Mouse (Mus musculus): Measurements from ENCODE around the gene Ptprg.

DNA sequence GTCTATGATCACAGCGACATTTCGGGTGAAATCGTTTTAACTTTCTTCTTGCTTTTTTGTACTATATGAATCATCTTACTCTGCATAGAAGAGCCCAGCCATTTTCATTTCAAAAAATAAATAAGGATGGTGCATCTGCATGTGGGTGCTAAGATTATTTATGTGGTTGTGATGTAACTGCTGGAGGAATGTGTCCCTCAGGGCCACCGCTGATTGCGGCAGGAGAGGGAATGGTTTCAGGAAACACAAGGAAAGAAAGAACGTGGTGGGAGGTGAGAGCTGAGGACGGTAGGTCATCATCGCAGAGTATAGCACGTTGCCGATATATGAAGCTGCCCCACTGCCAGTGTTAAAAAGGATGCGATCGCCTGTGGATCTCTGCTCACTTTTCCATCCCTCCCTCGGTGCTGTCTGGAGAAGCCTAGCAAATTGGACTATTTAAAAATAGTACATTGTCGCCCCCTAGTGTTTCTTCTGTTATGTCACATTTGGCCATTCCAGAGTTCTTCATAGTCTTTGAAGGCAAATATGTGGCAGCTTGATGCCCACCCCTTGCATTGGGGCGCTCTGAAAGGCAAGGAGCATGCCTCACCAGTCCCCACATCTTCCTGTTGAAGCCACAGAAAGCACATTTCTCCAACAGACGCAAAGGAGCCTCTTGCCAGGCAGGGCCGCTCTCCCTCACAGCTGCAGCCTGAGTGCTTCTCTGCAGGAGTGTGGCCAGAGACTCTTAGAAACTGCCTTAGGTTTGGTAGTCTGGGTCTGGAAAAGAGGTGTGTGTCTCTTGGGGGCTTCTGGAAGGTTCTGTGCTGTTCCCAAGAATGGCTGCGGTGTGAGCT lies 586.5 kb downstream of the Ptprg start:
- TF ChIP-seq CTCF (IDR thresholded peaks at IDR 0.05) (peak; percentile 82), POLR2A (IDR thresholded peaks at IDR 0.05; ENCODE audit: insufficient read depth, low read depth, low read length) (no peak), EP300 (IDR thresholded peaks at IDR 0.05; ENCODE audit: insufficient read depth, low read depth, low read length) (0 out of 2 replicates have a peak, but pooled peaks have one; percentile 47)
